Mouse (Mus musculus): Measurements from ENCODE around the gene Mkln1. TPM values are rescaled to one million over a fixed set of nuclear protein-coding genes. Genes with fewer than 3 reads are reported as not detected.

Gene Mkln1
- polyA plus RNA-seq, 1 experiment from 2014 or later = 207 TPM

GRCm38 (mm10) chr6:31384794-31385193, 13.7 kb upstream of the Mkln1 start:
- Histone ChIP-seq H3K27me3 (ENCODE audit: poor library complexity, severe bottlenecking) (no peaks in the 10 kb centered on the region), H3K36me3 (replicated peaks) (no peaks in the 10 kb centered on the region), H3K9me3 (peaks cover 4% of the 10 kb centered on the region; the same call in 1 of the 2 replicates), H3K4me3 (no peak overlapping the region), H3K4me1 (no peaks in the 10 kb centered on the region), H3K27ac (no peak overlapping the region)
- no peak for DNase-seq (ENCODE audit: extremely low spot score, low spot score)
- WGBS = 76% methylated on average over 5 of the region's 5 CpGs

- Histone ChIP-seq H3K4me3 (no peak overlapping the region), H3K27me3 (ENCODE audit: poor library complexity, severe bottlenecking) (no peaks in the 10 kb centered on the region), H3K9me3 (no peaks in the 10 kb centered on the region), H3K4me1 (peaks cover 3% of the 10 kb centered on the region; the same call in 1 of the 2 replicates), H3K27ac (no peak overlapping the region), H3K36me3 (replicated peaks) (no peaks in the 10 kb centered on the region)
- WGBS = 93% methylated on average over 10 of the region's 10 CpGs
- DNase-seq (ENCODE audit: extremely low spot score, low spot score) = no peak
Observed at GRCm38 (mm10) chr6:31385281-31386145, 13.0 kb upstream of the Mkln1 start.

- peaks cover 3% of the 10 kb centered on the region; the same call in 1 of the 2 replicates for H3K4me1 ChIP-seq
- 94% methylated on average over 6 of the region's 6 CpGs for WGBS
- no peak for DNase-seq (ENCODE audit: extremely low spot score, low spot score)
Observed at GRCm38 (mm10) chr6:31389716-31390115, 8.8 kb upstream of the Mkln1 start.

GRCm38 (mm10) chr6:31390243-31390981, 8.1 kb upstream of the Mkln1 start:
- DNase-seq (ENCODE audit: extremely low spot score, low spot score) = no peak
- H3K27ac ChIP-seq = no peak overlapping the region
- no peaks in the 10 kb centered on the region for H3K27me3 ChIP-seq (ENCODE audit: poor library complexity, severe bottlenecking)
- H3K4me3 ChIP-seq = no peak overlapping the region
- H3K4me1 ChIP-seq = peaks cover 3% of the 10 kb centered on the region; the same call in 1 of the 2 replicates
- no peaks in the 10 kb centered on the region for H3K9me3 ChIP-seq
- 76% methylated on average over 8 of the region's 8 CpGs for WGBS
- no peaks in the 10 kb centered on the region for H3K36me3 ChIP-seq (replicated peaks)

More at GRCm38 (mm10) chr6:31389716-31390115, 8.8 kb upstream of the Mkln1 start:
- Histone ChIP-seq H3K27ac (no peak overlapping the region), H3K9me3 (no peaks in the 10 kb centered on the region), H3K27me3 (ENCODE audit: poor library complexity, severe bottlenecking) (no peaks in the 10 kb centered on the region), H3K36me3 (replicated peaks) (no peaks in the 10 kb centered on the region), H3K4me3 (no peak overlapping the region)

- no peaks in the 10 kb centered on the region for H3K36me3 ChIP-seq (replicated peaks)
- H3K27me3 ChIP-seq (ENCODE audit: poor library complexity, severe bottlenecking) = no peaks in the 10 kb centered on the region
- peaks cover 4% of the 10 kb centered on the region for H3K4me1 ChIP-seq
- WGBS = 90% methylated on average over 5 of the region's 5 CpGs
- no peak overlapping the region for H3K4me3 ChIP-seq
- H3K9me3 ChIP-seq = no peaks in the 10 kb centered on the region
- H3K27ac ChIP-seq = no peak overlapping the region
- no peak for DNase-seq (ENCODE audit: extremely low spot score, low spot score)
Observed at GRCm38 (mm10) chr6:31392871-31393270, 5.7 kb upstream of the Mkln1 start.

GRCm38 (mm10) chr6:31396118-31396517, 2.4 kb upstream of the Mkln1 start:
- Histone ChIP-seq H3K27ac (no peak overlapping the region), H3K27me3 (ENCODE audit: poor library complexity, severe bottlenecking) (no peaks in the 10 kb centered on the region), H3K36me3 (replicated peaks) (no peaks in the 10 kb centered on the region), H3K4me1 (peaks cover 27% of the 10 kb centered on the region), H3K4me3 (no peak overlapping the region), H3K9me3 (no peaks in the 10 kb centered on the region)
- no peak for DNase-seq (ENCODE audit: extremely low spot score, low spot score)
- WGBS = 81% methylated on average over 4 of the region's 4 CpGs

- Histone ChIP-seq H3K27me3 (ENCODE audit: poor library complexity, severe bottlenecking) (no peaks in the 10 kb centered on the region), H3K4me1 (peaks cover 35% of the 10 kb centered on the region), H3K4me3 (no peak overlapping the region), H3K36me3 (replicated peaks) (no peaks in the 10 kb centered on the region), H3K27ac (no peak overlapping the region), H3K9me3 (no peaks in the 10 kb centered on the region)
- DNase-seq (ENCODE audit: extremely low spot score, low spot score) = no peak
Observed at GRCm38 (mm10) chr6:31397308-31397707, 1.2 kb upstream of the Mkln1 start.

GRCm38 (mm10) chr6:31397775-31398430, 632 bp upstream of the Mkln1 start:
- peak overlapping the region; percentile 84 for H3K4me3 ChIP-seq
- H3K27ac ChIP-seq = peak overlapping the region; percentile 97

GRCm38 (mm10) chr6:31399206-31399549, 643 bp downstream of the Mkln1 start:
- peak; percentile 38 for DNase-seq (ENCODE audit: extremely low spot score, low spot score)
- Histone ChIP-seq H3K27me3 (ENCODE audit: poor library complexity, severe bottlenecking) (no peaks in the 10 kb centered on the region), H3K9me3 (no peaks in the 10 kb centered on the region), H3K36me3 (replicated peaks) (no peaks in the 10 kb centered on the region), H3K4me1 (peaks cover 38% of the 10 kb centered on the region), H3K4me3 (peak overlapping the region; percentile 84), H3K27ac (peak overlapping the region; percentile 97)
- under 1% methylated on average over 28 of the region's 28 CpGs for WGBS

More at GRCm38 (mm10) chr6:31397775-31398430, 632 bp upstream of the Mkln1 start:
- no peaks in the 10 kb centered on the region for H3K36me3 ChIP-seq (replicated peaks)
- H3K4me1 ChIP-seq = peaks cover 38% of the 10 kb centered on the region
- no peaks in the 10 kb centered on the region for H3K27me3 ChIP-seq (ENCODE audit: poor library complexity, severe bottlenecking)
- 67% methylated on average over 10 of the region's 10 CpGs for WGBS
- no peak for DNase-seq (ENCODE audit: extremely low spot score, low spot score)
- no peaks in the 10 kb centered on the region for H3K9me3 ChIP-seq

- WGBS = 2% methylated on average over 13 of the region's 13 CpGs
- Histone ChIP-seq H3K27me3 (ENCODE audit: poor library complexity, severe bottlenecking) (no peaks in the 10 kb centered on the region), H3K36me3 (replicated peaks) (no peaks in the 10 kb centered on the region), H3K9me3 (no peaks in the 10 kb centered on the region), H3K4me1 (peaks cover 38% of the 10 kb centered on the region), H3K27ac (peak overlapping the region; percentile 97), H3K4me3 (peak overlapping the region; percentile 84)
- DNase-seq (ENCODE audit: extremely low spot score, low spot score) = peak; percentile 30
Observed at GRCm38 (mm10) chr6:31399566-31399965, 1.0 kb downstream of the Mkln1 start.

- Histone ChIP-seq H3K27ac (no peak overlapping the region), H3K36me3 (replicated peaks) (no peaks in the 10 kb centered on the region)
- WGBS = 89% methylated on average over 1 of the region's 1 CpGs
Observed at GRCm38 (mm10) chr6:31411017-31411416, 12.5 kb downstream of the Mkln1 start.

GRCm38 (mm10) chr6:31412487-31412886, 14.0 kb downstream of the Mkln1 start:
- H3K9me3 ChIP-seq = no peaks in the 10 kb centered on the region
- H3K4me3 ChIP-seq = no peak overlapping the region
- DNase-seq (ENCODE audit: extremely low spot score, low spot score) = no peak
- peaks cover 20% of the 10 kb centered on the region for H3K4me1 ChIP-seq
- H3K27me3 ChIP-seq (ENCODE audit: poor library complexity, severe bottlenecking) = no peaks in the 10 kb centered on the region
- H3K36me3 ChIP-seq (replicated peaks) = no peaks in the 10 kb centered on the region
- no peak overlapping the region for H3K27ac ChIP-seq

More at GRCm38 (mm10) chr6:31411017-31411416, 12.5 kb downstream of the Mkln1 start:
- Histone ChIP-seq H3K4me1 (peaks cover 22% of the 10 kb centered on the region), H3K9me3 (no peaks in the 10 kb centered on the region), H3K4me3 (no peak overlapping the region), H3K27me3 (ENCODE audit: poor library complexity, severe bottlenecking) (no peaks in the 10 kb centered on the region)
- no peak for DNase-seq (ENCODE audit: extremely low spot score, low spot score)

All from forebrain, embryonic 10.5 days (tissue).